Mouse (Mus musculus) gastrocnemius, postnatal 25 days (tissue): ENCODE data around the gene Parp14. TPM values are rescaled to one million over a fixed set of nuclear protein-coding genes. Genes with fewer than 3 reads are reported as not detected.

ENCODE experiments used
- DNase-seq: peaks from one replicate; pipeline ENCODE4 v3.0.0; 2022
- total RNA-seq, 2 experiments: library from RNA; stranded (reverse); gene quantifications; 1 replicate in 1 of 2; 2 replicates in 1 of 2; pipeline ENCODE4 v1.2.3; 2021

Gene Parp14
- total RNA-seq, 2 experiments from 2014 or later: 3.2 to 3.3 TPM

DNA sequence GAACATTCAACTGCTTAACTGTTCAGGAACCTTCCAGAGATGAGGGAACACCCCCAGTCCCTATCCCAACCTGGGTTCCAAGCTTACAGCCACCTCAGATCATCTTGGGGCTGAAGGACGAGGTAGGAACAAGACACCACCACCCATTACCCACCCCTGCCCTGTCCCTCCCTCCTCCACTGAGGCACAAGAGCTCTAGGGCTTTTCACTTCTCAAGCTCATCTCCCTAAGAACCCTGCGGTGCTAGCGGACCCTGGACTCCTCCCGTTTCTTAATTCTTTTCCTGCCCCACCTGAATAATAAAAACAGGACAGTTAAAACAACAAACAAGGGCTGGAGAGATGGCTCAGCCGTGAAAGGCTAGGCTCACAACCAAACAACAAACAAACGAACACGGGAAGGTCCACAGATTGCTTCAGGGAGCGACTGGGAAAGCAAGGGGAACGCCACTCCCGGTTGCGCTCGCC is 730 bp downstream of the Parp14 start:
- no peak for DNase-seq

DNA sequence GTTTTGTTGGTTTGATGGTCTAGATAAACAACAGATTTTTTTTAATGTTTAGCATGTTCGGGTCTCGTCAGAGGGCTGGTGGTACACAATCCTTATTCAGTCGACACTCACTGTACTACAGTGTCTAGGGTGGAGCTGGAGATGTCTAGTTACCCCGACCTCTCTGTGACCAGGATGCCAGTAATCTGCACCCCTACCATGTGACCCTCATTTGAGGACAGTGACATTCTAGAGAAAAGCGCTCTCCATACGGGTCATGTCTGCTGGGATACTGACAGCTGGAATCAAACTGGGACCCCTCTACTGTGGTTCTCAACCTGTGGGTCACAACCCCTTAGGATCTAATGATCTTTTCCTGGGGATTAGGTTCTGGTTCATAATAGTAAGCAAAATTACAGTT is 1.7 kb downstream of the Parp14 start:
- no peak for DNase-seq

DNA sequence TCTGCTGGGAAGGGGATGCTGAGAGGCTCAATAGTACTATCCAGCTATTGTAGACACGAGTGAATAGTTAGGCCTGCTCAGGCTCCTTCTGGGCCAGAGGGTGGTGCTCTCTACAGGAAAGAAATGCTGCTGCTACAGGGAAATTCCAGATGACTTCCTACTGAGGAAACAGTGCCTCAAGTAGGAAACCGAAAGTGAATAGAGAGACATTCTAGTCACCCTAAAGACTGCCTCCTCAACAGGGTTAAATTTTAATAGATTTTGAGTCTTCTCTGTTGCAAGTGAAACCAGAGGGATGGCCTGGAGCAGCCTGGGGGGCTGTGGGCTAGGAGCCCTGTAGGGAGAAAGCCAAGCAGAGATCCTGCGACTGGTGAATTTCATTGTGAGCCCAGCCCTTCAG is 2.2 kb downstream of the Parp14 start:
- peak; percentile 23 for DNase-seq

DNA sequence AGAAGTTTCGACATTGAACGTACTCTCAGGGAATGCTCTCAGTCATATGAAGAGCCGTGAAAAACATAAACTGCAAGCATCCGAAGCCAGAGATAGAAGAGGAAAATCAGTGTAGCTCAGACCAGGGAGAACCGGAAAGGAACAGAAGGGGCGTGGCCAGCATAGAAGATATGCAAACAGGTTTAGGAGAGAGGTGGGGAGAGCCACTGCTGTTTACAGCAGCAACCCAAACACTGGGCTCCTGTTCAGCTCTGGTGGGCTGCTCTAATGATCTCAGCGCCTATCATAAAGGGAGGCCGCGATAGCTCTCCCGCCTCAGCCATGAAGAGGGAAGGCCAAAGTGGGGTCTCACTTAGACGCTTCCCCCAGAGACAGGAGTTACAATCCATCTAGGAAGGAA is 3.6 kb downstream of the Parp14 start:
- no peak for DNase-seq

DNA sequence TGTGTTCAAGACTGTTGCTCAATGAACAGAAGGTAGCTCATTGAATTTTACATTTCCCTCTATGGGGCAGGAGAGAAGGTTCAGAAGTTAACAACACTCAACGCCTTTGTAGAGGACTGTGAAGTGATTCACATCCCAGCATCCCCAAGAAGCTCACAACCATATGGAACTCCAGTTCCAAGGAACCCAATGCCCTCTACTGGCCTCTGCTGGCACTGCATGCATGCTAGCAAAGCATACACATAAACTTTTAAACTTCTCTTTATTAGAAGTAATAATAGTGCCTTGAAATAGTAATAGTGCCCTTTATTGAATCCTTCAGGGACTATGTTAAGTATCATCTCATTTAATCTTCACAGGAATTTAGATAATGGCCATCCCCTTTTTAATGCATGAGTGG is 9.3 kb downstream of the Parp14 start:
- no peak for DNase-seq

DNA sequence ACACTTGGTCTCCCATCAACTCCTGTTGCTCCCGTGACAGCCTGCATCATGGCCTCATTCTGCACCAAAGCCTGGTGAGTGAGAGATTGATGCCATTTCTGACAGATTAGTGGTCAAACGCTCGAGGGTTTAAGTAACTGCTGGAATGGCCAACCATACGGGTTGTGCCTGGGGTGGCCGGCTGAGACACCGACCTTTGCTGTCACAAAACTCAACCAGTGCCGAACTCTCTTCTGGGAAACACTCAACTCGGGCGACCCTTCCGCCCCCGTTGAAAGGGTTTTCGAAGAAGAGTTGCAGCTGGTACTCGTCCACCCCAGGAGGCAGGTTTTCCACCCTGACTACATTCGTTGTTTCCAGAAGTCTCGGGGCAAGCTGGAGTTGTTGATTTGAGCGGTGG is 11.1 kb downstream of the Parp14 start:
- DNase-seq: no peak

DNA sequence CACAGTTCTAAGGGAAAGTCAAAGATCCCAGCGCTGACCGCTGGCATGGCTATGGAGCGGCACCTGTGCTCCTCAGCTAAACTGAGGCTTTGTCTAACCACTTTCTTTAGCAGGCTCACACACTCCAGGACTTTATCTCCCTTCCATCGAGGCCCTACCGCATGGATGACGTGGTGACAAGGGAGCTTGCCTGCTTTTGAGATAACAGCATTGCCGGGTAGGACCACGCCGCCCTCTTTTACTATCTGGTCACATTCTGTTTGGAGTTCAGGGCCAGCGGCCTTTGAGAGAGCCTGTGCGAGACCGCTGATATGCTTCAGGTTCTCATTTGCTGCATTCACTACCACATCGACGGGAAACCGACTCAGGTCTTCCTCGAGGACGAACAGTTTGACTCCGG is 14.6 kb downstream of the Parp14 start:
- no peak for DNase-seq

DNA sequence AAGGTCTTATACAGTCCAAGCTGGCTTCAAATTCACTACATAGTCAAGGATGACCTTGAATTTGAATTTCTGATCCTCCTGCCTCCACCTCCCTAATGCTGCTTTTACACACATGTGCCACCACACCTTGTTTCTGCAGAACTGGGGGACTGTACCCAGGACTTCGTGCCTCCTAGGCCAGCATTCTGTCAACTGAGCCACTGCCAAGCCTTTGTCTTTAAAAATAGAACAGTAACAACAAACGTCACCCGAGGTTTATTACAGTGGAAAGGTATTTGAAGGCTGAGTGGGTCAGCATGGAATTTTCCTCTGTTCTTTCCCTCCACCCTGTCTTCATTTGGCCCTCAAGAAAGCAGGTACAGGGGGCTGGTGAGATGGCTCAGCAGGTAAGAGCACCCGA is 15.5 kb downstream of the Parp14 start:
- no peak for DNase-seq

DNA sequence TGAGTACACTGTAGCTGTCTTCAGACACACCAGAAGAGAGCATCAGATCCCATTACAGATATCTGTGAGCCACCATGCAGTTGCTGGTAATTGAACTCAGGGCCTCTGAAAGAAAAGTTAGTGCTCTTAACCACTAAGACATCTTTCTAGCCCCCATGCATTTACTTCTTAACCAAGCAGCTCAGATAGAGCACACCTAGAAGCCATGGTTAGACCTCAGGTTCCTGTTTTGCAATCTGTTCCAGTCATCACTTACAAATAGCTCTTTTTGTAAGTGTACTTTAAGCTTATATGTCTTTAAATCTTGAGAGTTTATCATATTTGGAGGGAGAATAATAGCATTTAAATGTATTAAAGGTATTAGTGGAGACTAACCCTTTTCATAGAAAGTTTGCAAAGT is 24.2 kb downstream of the Parp14 start:
- no peak for DNase-seq

DNA sequence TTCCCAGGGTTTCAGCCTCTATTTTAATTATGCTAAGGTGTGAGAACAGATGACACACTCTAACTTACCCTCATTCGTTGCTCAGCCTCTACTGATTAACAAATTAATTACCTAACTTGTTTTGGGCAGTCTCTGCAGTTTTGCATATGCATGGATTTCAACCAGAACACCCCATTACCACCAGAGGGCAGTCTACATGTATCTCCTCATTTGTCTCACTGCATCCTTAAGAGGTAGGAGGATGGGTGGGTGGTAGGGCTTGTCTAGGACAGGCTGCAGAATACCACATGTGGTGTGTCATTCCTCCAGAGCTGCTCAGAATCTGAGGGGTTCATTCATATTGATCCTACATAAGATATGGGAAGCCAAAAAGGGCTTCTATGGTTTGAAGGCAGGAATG is 31.7 kb downstream of the Parp14 start:
- DNase-seq: no peak

DNA sequence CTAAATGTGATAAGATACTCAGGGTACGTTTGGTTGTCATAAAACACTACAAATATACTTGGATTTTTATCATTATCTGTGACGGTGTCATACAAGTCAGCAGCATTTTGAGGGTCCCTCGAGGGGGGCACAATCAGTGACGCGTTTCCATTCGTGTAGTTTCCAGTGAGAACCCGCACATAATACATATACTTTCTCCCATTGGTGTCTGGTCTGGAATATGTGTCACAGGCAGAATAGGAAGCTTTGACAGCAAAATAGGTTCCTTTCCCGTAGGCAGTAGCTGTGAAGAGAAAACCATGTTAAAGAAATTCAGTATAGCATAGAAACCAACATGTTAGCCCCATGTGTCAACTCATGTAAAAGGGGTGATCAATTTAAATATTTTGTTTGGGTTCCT is 36.7 kb downstream of the Parp14 start:
- no peak for DNase-seq

DNA sequence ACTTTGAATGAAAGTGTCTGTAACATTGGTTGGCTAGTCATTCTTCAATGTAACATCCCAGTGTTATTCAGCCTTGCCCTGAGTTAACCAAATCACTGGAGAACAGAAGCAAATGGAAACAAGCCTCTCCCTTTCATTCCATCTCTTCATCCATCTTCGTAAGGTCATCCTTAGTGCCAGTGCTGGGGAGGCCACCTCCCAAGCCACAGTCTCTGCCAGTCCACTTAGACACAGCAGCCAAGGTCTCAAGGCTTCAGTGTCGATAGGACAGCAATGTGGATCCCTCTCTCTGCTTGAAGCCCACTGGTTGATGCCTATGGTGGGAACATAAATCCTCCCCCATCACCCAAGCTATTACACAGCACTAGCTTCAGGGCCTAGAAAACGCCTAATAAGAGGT is 38.4 kb downstream of the Parp14 start:
- no peak for DNase-seq

DNA sequence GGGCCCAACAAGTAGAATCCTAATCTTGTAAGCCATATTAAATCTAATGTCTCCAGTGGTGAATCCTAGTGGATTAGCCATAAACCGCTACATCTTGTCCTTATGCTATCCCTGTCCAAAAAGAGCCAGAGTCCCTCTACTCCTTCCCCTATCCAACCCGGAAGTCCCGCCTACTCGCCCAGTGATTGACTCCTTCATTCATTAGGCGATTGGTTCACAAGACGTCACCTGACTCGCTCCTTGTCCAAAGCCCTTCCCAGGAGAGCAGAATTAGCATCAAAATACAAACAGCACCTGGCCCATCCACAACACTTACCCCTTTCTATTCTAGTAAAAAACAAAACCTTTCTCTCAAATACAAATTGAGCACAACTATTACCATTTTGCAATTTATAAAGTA is 41.3 kb downstream of the Parp14 start:
- no peak for DNase-seq

DNA sequence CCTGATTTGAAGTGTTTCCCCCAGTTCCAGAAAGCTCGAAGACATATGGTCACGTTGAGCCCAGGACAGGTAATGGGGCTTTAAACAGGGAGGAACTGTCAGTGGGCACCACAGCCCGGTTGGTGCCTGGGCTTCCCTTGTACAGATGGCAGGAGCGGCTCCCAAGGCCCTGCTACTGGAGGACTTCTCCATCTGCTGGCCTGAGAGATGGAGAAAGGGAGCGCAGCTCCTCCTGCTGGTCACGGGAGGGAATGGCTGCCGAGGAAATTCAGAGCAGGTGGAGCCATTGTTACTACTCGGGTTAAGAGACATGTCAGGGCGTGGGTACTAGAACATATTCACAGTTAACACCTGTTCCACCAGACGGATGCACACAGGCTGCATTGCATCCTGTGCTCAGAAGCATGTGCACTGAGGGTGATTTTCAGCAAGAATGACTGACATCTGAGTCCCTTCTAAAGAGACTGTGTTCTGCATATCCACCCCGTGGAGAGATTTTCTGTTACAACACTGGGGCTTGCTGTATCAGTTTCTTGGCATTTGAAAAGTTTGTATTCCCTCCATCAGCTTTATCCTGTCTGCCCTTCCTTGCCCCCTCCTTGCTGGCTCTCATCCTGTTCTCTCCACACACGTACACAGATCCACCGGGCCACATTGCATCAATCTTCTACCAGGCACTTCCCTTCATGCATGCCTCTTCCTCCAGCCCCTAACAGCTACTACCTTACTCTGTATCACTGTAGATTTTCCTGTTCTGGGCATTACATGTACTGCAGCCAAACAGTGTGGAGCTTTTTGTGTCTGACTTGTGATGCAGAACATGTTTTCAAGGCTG is 53.9 kb downstream of the Parp14 start:
- DNase-seq: peak; percentile 71

DNA sequence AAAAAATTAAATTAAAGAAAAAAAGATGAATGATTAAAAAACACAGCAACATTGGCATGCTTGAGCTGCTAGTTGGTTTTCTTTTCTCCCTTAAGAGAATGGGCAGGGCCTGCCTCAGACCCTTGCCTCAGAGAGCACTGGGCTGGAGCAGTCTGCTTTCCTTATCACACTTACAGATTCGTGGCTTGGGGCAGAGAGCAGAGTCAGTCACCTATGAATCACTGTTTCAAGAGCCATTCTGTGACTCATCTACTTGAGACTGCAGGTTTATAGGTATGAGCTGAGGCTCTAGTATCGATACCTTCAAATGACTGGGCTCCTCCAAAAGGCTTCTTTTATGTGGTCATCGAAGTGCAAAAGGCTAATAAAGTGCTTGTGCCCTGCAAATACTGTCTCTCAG is 58.2 kb downstream of the Parp14 start:
- no peak for DNase-seq

DNA sequence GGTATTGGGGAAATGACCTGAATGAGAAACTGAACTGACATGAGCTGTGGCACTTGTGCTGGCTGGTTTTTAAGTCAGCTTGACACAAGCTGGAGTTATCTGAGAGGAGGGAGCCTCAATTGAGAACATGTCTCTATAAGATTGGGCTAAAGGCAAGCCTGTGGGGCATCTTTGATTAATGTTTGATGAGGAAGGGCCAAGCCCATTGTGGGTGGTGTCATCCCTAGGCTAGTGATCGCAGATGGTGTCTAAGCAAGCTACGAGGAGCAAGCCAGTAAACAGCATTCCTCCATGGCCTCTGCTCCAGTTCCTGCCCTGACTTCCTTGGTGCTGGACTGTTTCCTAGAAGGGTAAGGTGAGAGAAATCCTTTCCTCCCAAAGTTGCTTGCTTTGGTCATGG is 62.5 kb downstream of the Parp14 start:
- no peak for DNase-seq

DNA sequence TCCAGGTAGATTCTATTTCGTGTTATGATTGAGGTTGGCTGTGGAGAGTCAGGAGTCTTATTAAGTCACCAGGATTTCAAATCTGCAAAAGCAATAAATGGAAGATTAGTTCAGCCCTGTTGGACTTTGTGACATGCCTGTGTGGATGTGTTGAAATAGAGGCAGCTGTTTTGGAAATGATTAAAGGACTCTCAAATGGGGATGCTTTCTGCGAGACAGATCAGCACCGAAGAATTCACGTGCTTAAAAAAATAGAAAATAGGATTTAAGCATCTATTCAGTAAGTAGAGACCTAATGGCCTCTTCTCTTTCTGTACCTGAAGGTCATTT is 63.7 kb downstream of the Parp14 start:
- DNase-seq: no peak

DNA sequence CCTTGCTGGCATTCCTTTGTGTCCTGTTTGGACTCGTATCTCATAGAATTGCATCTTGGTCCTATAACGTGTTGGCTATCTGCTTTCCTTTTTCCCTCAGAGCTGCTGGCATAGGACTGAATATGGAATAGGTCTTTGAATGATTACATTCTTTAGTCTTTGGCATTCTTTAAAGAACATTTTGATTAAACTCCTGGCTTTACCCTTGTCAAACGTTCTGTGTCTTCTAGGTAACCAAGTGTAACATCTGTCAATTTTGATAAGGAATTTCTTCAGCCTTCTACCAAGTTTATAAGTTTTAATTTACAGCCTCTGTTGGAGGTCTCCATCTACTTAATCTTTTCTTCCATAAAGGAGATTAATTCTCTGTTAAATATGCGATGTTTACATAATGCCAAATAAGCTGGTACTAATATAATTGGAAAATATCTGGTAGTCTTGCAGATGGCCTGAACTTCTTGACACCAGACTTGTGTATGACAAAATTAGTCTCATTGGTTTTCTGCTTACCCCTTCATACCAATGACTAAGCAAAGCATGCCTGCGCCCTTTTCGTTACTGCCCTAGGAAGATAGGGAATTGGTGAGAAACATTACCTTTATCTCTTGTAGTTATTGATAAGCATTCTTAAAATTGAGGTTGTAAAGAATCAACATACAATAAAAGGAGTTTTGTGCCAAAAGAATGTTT is 64.2 kb downstream of the Parp14 start:
- DNase-seq: no peak

DNA sequence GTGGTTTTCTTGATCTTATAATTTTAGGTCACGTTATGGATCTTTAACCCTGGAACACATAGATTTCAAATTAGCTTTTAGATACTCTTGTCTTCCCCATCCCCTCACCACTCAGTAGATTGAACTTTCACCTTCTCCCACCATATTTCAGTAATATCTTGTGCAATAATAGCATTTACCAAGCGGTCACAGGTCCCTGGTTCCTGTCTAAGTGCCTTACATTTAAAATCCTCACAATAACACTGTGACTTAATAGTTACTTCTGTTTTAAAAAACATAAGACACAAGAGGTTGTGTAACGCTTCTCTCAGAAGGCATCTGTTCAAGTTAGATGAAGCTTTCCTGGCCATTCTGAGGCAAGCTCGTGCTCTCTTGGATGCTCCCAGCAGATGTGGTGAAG is 67.6 kb downstream of the Parp14 start:
- no peak for DNase-seq

DNA sequence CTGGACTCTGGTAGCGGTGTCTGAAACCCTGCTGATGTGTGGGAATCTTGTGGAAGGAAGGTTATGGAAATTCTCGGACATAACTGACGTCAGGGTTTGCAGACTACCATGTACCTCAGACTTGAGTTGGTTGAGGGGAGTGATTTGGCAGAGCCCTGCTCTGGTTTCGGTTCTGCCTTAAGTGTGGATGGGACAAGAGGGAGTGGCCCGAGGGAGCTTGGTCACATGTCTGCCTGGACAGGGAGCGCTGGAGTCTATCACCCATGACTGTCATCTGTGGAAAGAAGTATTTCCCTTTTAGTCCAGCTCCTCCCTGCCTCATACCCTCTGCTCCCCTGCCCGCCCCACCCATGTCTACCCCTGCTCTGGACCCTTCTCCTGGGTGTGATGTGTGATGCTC is 69.2 kb downstream of the Parp14 start:
- no peak for DNase-seq

DNA sequence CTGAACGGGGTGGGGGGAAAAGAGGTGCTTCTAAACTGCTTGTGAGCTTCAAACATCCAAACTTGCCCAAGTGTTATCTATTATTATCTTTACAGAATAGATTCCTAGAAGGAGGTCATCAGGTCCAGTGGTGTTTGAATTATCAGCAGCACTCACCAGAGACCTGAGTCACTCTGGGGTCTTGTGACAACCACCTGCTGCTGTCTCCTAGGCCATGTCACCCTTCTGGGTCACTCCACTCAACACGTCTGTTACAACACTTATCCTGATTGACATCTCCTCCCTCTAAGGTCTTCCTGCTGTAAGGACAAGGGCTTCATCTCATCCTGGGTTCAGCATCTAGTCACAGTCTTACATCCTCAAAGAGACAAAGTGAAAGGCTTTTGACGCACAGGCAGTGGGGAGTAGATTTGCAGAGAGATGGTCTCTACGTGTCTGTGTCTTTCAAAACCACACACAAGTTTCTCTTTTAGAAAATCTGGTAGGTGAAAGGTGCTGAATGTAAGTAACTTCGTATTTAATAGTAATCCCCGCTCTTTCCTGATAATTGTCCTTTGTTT is 79.3 kb downstream of the Parp14 start:
- no peak for DNase-seq

DNA sequence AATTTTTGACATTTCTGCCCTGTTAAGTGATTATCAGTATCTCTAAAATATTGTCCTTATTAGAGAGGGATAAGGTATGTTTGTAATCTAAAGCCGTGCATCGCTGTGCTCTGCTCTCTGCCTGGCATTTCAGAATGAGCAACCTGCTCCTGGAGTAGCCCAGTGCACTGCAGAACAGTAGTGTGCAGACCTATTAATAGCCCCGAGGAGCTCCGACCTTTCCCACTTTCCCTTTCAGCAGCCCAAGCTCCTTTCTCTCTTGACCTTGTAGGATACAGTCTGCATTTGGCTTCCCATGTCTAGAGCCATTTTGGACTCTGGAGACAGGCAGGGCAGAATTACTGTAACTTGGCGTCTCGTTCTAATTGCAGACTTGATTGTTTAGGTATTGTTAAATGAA is 83.0 kb downstream of the Parp14 start:
- peak; percentile 14 for DNase-seq

DNA sequence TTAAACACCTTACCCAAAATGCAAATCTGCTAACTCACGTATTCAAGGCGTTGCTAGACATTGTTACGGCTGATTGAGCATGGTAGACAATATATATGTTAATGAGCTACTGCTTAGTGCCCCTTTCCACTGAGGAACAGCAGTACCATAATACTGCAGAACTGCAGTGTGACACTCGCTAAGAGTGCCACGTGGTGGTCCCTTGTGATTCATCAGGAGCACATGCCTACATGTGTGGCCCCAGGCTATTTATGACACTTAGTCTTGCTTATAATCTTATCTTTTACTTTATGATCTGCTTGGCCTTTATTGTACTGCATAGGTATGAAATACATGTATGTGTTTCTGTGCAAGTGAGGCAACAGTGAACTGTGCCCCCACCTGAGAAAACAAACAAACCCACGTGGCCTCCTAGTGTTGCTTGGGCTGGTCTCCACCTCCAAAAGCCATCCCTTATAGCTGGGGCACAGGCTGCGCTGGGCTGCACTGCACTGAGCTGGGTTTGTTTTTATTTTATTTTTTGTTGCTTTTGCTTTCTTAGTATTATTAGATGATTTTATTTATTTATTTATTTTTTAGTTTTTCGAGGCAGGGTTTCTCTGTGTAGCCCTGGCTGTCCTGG is 83.7 kb downstream of the Parp14 start:
- no peak for DNase-seq
